Mouse (Mus musculus): ENCODE data around the gene Stx18. TPM values are rescaled to one million over a fixed set of nuclear protein-coding genes. Genes with fewer than 3 reads are reported as not detected.

Gene Stx18
- total RNA-seq, 1 experiment = 16.8 TPM

GRCm38 (mm10) chr5:38091966-38092304, 53.4 kb downstream of the Stx18 start:
- in situ Hi-C loops (cut with MboI; ENCODE audit: low sequenced_read_pairs in 2 of 2, unreplicated experiment in 2 of 2) = loop anchor here in 1 of 2 experiments (5.0 kb wide), 1 partner anchor 275 kb away; no protein-coding TSS in a partner anchor
- Histone ChIP-seq H3K9me3 (ENCODE audit: control insufficient read depth, insufficient read depth, low read depth, low read length) (no peaks in the 10 kb centered on the region), H3K4me1 (ENCODE audit: control insufficient read depth in 2 of 2, insufficient read depth in 2 of 2, low read length in 2 of 2, poor library complexity in 1 of 2) (no peaks in the 10 kb centered on the region), H3K9ac (ENCODE audit: insufficient read depth, low read depth, low read length, poor library complexity, severe bottlenecking) (no peak overlapping the region), H3K27ac (ENCODE audit: insufficient read depth, low read depth, low read length, poor library complexity, severe bottlenecking) (no peak overlapping the region), H3K4me3 (ENCODE audit: insufficient read depth in 1 of 2, low read depth in 1 of 2, low read length in 2 of 2, poor library complexity in 1 of 2, severe bottlenecking in 1 of 2) (no peak overlapping the region), H3K36me3 (ENCODE audit: control insufficient read depth, insufficient read depth, low read length, poor library complexity, severe bottlenecking) (no peaks in the 10 kb centered on the region)
- TF ChIP-seq ZC3H11A (IDR thresholded peaks at IDR 0.05; ENCODE audit: borderline replicate concordance, low read depth, low read length) (no peak), HCFC1 (IDR thresholded peaks at IDR 0.05; ENCODE audit: borderline replicate concordance, insufficient read depth, low read length) (no peak), CHD2 (IDR thresholded peaks at IDR 0.05; ENCODE audit: low read depth, low read length) (no peak), MAFK (IDR thresholded peaks at IDR 0.05; ENCODE audit: insufficient read depth, low read depth, low read length) (peak; percentile 58; the same call in 1 of the 2 replicates), ZNF384 (IDR thresholded peaks at IDR 0.05; ENCODE audit: low read depth, low read length) (no peak)
- no peak for DNase-seq (ENCODE audit: low read depth, low spot score)

DNA sequence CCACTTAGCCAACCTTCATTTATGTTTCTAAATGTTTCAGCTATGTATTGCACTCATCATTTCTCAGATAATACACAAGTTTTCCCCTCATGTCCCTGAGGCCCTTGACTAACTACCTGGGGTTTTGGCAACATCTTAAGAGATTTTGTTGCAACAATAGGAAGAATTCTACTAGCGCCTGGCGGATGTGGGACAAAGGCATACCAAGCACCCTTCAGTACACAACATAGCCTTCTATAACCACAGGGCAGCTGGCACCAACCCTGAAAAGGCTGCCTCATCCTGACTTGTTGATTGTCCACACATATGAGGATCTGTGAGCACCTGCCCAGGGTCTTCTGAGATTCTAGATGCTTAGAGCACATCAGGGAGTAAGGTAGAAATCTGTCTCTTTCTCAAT, 55.8 kb downstream of the Stx18 start:
- H3K27ac ChIP-seq (ENCODE audit: insufficient read depth, low read depth, low read length, poor library complexity, severe bottlenecking) = no peak overlapping the region
- TF ChIP-seq HCFC1 (IDR thresholded peaks at IDR 0.05; ENCODE audit: borderline replicate concordance, insufficient read depth, low read length) (no peak), ZNF384 (IDR thresholded peaks at IDR 0.05; ENCODE audit: low read depth, low read length) (no peak), MAFK (IDR thresholded peaks at IDR 0.05; ENCODE audit: insufficient read depth, low read depth, low read length) (no peak), CHD2 (IDR thresholded peaks at IDR 0.05; ENCODE audit: low read depth, low read length) (no peak), ZC3H11A (IDR thresholded peaks at IDR 0.05; ENCODE audit: borderline replicate concordance, low read depth, low read length) (no peak)
- H3K4me3 ChIP-seq (ENCODE audit: insufficient read depth in 1 of 2, low read depth in 1 of 2, low read length in 2 of 2, poor library complexity in 1 of 2, severe bottlenecking in 1 of 2) = no peak overlapping the region
- no peak for DNase-seq (ENCODE audit: low read depth, low spot score)
- H3K9ac ChIP-seq (ENCODE audit: insufficient read depth, low read depth, low read length, poor library complexity, severe bottlenecking) = no peak overlapping the region
- in situ Hi-C loops (cut with MboI; ENCODE audit: low sequenced_read_pairs in 2 of 2, unreplicated experiment in 2 of 2) = loop anchor here in 1 of 2 experiments (5.0 kb wide), 1 partner anchor 277 kb away; no protein-coding TSS in a partner anchor
- H3K4me1 ChIP-seq (ENCODE audit: control insufficient read depth in 2 of 2, insufficient read depth in 2 of 2, low read length in 2 of 2, poor library complexity in 1 of 2) = no peaks in the 10 kb centered on the region
- no peaks in the 10 kb centered on the region for H3K36me3 ChIP-seq (ENCODE audit: control insufficient read depth, insufficient read depth, low read length, poor library complexity, severe bottlenecking)
- no peaks in the 10 kb centered on the region for H3K9me3 ChIP-seq (ENCODE audit: control insufficient read depth, insufficient read depth, low read depth, low read length)

- Histone ChIP-seq H3K9ac (ENCODE audit: insufficient read depth, low read depth, low read length, poor library complexity, severe bottlenecking) (no peak overlapping the region), H3K9me3 (ENCODE audit: control insufficient read depth, insufficient read depth, low read depth, low read length) (no peaks in the 10 kb centered on the region), H3K27ac (ENCODE audit: insufficient read depth, low read depth, low read length, poor library complexity, severe bottlenecking) (no peak overlapping the region), H3K4me3 (ENCODE audit: insufficient read depth in 1 of 2, low read depth in 1 of 2, low read length in 2 of 2, poor library complexity in 1 of 2, severe bottlenecking in 1 of 2) (no peak overlapping the region), H3K4me1 (ENCODE audit: control insufficient read depth in 2 of 2, insufficient read depth in 2 of 2, low read length in 2 of 2, poor library complexity in 1 of 2) (peaks cover 0 to under 1% of the 10 kb centered on the region in 2 experiments; a peak in 1 of 4 replicates), H3K36me3 (ENCODE audit: control insufficient read depth, insufficient read depth, low read length, poor library complexity, severe bottlenecking) (no peaks in the 10 kb centered on the region)
- in situ Hi-C loops (cut with MboI; ENCODE audit: low sequenced_read_pairs in 2 of 2, unreplicated experiment in 2 of 2) = no loop called here
- no peak for DNase-seq (ENCODE audit: low read depth, low spot score)
- no peak for TF ChIP-seq CHD2 (IDR thresholded peaks at IDR 0.05; ENCODE audit: low read depth, low read length)
- TF ChIP-seq ZNF384 (IDR thresholded peaks at IDR 0.05; ENCODE audit: low read depth, low read length) = no peak
- no peak for TF ChIP-seq HCFC1 (IDR thresholded peaks at IDR 0.05; ENCODE audit: borderline replicate concordance, insufficient read depth, low read length)
- no peak for TF ChIP-seq MAFK (IDR thresholded peaks at IDR 0.05; ENCODE audit: insufficient read depth, low read depth, low read length)
- TF ChIP-seq ZC3H11A (IDR thresholded peaks at IDR 0.05; ENCODE audit: borderline replicate concordance, low read depth, low read length) = no peak
Measured at GRCm38 (mm10) chr5:38097501-38098093, 59.1 kb downstream of the Stx18 start.

DNA sequence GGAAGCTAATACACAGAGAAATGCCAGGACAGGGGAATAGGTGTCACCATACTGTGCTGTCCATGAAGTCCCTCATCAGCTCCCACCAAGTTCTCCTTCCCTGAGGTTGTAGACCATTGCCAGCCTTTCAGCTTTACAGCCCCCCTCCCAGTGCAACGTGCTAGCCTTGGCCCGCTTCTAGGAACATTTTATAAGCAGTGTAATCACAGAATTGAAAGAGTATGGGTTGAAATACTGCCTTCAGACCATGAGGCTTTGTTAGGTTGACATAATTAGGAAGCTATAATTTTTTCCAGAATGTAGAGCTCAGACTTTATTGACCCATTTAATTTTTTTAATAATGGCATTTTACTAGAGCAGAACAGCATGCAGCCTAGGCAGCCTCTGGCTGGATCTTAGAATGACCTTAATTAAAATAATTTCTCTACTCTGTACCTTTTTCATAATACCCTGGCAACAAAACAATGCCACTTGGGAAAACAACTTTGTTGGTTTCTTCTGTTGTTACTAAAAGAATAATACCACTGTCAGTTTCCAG, 60.7 kb downstream of the Stx18 start:
- H3K4me1 ChIP-seq (ENCODE audit: control insufficient read depth in 2 of 2, insufficient read depth in 2 of 2, low read length in 2 of 2, poor library complexity in 1 of 2) = peaks cover 0 to 7% of the 10 kb centered on the region in 2 experiments; a peak in 1 of 4 replicates
- no peaks in the 10 kb centered on the region for H3K9me3 ChIP-seq (ENCODE audit: control insufficient read depth, insufficient read depth, low read depth, low read length)
- DNase-seq (ENCODE audit: low read depth, low spot score) = no peak
- H3K36me3 ChIP-seq (ENCODE audit: control insufficient read depth, insufficient read depth, low read length, poor library complexity, severe bottlenecking) = no peaks in the 10 kb centered on the region
- no peak overlapping the region for H3K27ac ChIP-seq (ENCODE audit: insufficient read depth, low read depth, low read length, poor library complexity, severe bottlenecking)
- in situ Hi-C loops (cut with MboI; ENCODE audit: low sequenced_read_pairs in 2 of 2, unreplicated experiment in 2 of 2) = no loop called here
- H3K4me3 ChIP-seq (ENCODE audit: insufficient read depth in 1 of 2, low read depth in 1 of 2, low read length in 2 of 2, poor library complexity in 1 of 2, severe bottlenecking in 1 of 2) = no peak overlapping the region
- no peak for TF ChIP-seq ZC3H11A (IDR thresholded peaks at IDR 0.05; ENCODE audit: borderline replicate concordance, low read depth, low read length)
- no peak for TF ChIP-seq CHD2 (IDR thresholded peaks at IDR 0.05; ENCODE audit: low read depth, low read length)
- no peak for TF ChIP-seq ZNF384 (IDR thresholded peaks at IDR 0.05; ENCODE audit: low read depth, low read length)
- no peak for TF ChIP-seq HCFC1 (IDR thresholded peaks at IDR 0.05; ENCODE audit: borderline replicate concordance, insufficient read depth, low read length)
- no peak for TF ChIP-seq MAFK (IDR thresholded peaks at IDR 0.05; ENCODE audit: insufficient read depth, low read depth, low read length)
- no peak overlapping the region for H3K9ac ChIP-seq (ENCODE audit: insufficient read depth, low read depth, low read length, poor library complexity, severe bottlenecking)

All from ES-E14 (cell line).